Mouse (Mus musculus) embryonic fibroblast, embryonic 13.5 days (primary cell): Measurements from ENCODE around the gene Gfi1. TPM values are rescaled to one million over a fixed set of nuclear protein-coding genes. Genes with fewer than 3 reads are reported as not detected.

ENCODE experiments used
- H3K27ac ChIP-seq: 2 replicates; pipeline ENCODE4 v1.5.1; 2012; ENCODE audit warnings: low read length, control low read depth, inconsistent platforms; ENCODE audit not compliant: insufficient read depth
- H3K4me1 ChIP-seq: 2 replicates; pipeline ENCODE4 v1.6.1; 2011; ENCODE audit warnings: low read length; ENCODE audit not compliant: control insufficient read depth, insufficient read depth
- H3K4me3 ChIP-seq: 2 replicates; pipeline ENCODE4 v1.5.1; 2011; ENCODE audit warnings: mild to moderate bottlenecking, control low read depth, low read length; ENCODE audit not compliant: insufficient read depth
- CTCF ChIP-seq: IDR thresholded peaks from 2 replicates; pipeline ENCODE4 v1.5.1; 2011; ENCODE audit warnings: mild to moderate bottlenecking, control low read depth, low read length, moderate library complexity, borderline replicate concordance; ENCODE audit not compliant: insufficient read depth
- POLR2A ChIP-seq: IDR thresholded peaks from 2 replicates; pipeline ENCODE4 v1.6.1; 2011; ENCODE audit warnings: low read depth, mild to moderate bottlenecking, control low read depth, low read length, moderate library complexity
- polyA plus RNA-seq: library from polyadenylated mRNA; stranded (reverse); fragments of >200 nt; gene quantifications from 2 replicates; pipeline ENCODE4 v1.2.4, GENCODE M21; 2011; ENCODE audit warnings: low read depth; ENCODE audit not compliant: missing spikeins, insufficient read length

Gene Gfi1
- polyA plus RNA-seq, 1 experiment: not detected

DNA sequence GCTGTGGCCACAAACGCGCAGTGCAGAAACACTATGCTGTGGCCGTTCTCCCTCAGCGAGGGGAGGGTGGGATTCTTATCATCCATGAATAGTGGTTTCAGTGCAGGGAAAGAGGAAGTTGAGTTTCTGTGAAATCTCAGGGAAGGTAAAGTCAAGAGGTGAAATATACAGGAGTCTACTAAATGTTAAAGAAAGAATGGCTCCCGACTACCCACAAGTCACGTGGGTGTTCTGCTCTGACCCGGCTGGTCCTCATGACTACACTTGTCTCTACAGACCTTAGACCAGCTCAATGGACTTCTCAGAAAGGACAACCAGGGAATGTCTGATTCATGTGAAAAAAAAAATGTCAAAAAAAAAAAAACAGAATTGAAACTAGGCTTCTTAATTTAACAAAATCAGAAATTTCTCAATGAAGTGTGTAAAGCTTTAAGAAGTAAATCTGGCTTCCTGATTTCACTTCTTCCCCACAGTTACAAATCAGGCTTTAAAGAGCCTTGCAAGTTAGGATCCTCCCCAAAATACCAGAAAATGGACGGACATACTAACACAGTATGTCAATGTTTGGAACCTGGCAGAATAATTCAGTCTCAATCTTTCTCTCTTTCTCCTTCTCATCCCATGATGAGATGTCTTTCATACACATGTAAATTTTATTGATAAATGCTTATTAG lies 17.6 kb downstream of the Gfi1 start:
- TF ChIP-seq CTCF: no peak
- TF ChIP-seq POLR2A: no peak
- Histone ChIP-seq H3K27ac (no peak overlapping the region), H3K4me3 (no peak overlapping the region), H3K4me1 (no peaks in the 10 kb centered on the region)

DNA sequence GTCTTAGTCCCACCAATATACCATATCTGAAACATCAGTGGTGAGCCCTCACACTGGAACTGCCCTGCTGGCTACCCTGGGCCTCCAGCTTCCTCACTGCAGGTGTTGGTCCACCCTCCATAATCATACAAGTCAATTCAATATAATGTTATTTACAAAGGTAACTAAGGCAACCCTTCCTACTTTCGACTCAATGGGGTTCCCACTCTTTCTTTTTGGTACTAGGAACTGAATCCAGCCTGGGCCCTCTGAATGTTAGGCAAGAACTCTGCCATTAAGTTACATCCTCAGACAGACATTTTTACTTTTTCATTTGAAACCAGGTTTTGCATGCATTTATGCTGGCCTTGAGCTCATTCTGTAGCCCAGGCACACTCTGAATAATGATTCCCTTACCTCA lies 19.6 kb downstream of the Gfi1 start:
- TF ChIP-seq POLR2A (no peak), CTCF (no peak)
- Histone ChIP-seq H3K4me3 (no peak overlapping the region), H3K27ac (no peak overlapping the region), H3K4me1 (no peaks in the 10 kb centered on the region)

DNA sequence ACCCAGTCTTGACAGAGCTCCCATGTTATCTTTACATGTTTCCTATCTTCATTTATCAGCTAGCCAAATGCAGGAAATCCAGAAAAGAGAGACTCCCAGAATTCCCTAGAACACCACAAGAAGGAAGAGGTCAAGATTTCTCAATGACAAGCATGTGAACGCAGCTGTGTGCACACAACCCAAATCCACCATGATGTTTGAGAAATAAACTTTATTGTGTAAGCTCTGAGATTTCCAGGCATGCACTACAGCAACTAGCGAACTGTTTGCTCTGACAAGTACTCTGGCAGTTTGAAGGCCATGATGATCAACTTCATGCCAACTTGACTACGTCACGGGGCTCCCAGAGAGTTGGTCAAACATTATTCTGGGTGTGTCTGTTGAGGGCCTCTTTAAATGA lies 20.1 kb downstream of the Gfi1 start:
- H3K4me3 ChIP-seq: no peak overlapping the region
- H3K4me1 ChIP-seq: no peaks in the 10 kb centered on the region
- no peak overlapping the region for H3K27ac ChIP-seq
- TF ChIP-seq CTCF: no peak
- no peak for TF ChIP-seq POLR2A

DNA sequence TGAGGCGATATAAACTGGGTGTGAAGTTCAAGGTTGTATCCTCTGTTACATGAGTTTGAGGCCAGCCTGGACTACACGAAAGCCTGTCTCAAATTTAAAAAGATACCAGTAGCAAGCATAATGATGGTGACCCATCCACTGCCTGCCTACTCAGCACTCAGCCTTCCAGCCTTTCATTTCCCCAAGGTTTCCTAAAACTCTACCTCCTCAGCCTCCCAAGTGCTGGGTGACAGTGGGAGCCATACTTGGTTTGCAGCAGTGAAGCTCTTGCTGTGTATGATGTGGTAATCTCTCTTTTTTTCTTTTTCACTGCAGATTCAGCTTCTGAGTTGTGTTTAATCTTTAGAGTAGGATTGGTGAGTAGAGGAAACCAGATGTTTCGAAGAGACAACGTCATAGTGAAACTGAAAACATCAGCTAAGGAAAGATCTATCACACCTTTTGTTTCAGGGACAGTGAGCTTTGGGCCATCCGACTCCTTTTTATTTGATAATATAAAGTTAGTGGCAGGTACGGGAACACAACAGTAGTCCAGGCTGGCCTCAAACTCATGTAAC lies 22.6 kb downstream of the Gfi1 start:
- Histone ChIP-seq H3K27ac (no peak overlapping the region), H3K4me3 (no peak overlapping the region), H3K4me1 (no peaks in the 10 kb centered on the region)
- no peak for TF ChIP-seq CTCF
- TF ChIP-seq POLR2A: no peak

DNA sequence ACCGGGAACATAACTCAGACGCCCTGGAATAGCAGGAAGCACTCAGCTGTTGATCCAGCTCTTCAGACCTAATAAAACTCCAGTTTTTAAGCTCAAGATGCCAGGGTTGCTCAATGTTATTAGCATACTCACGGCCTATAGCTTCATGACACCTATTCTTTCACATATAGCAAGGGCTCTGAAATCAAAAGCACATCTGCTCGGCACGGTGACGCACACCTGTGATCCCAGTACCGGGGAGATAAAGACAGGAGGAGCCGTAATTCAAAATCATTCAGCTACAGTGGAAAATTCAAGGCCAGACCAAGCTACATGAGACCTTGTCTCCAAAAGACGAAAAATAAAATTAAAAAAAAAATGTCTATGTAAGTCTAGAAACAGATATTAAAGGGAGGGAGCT lies 24.2 kb downstream of the Gfi1 start:
- TF ChIP-seq CTCF (no peak), POLR2A (no peak)
- Histone ChIP-seq H3K4me3 (no peak overlapping the region), H3K27ac (no peak overlapping the region), H3K4me1 (no peaks in the 10 kb centered on the region)

DNA sequence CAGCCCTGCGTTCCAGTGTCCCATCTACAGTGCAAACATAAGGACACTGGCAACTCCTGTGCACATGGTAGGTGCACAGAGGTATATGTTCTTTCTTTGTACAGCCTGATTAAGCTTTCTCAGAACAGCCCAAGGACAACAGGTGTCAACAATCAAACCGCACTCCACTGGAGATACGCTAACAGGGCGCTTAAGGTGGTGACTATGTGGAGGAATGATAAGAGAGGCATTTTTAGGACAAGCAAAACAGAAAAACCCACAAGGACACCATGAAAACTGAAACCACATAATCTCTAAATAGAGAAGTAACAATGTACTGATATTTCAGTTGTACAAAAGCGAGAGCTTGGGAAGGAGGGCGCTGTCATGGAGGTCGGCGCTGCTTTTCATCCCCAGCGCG lies 25.0 kb downstream of the Gfi1 start:
- H3K27ac ChIP-seq: no peak overlapping the region
- no peak for TF ChIP-seq POLR2A
- TF ChIP-seq CTCF: no peak

DNA sequence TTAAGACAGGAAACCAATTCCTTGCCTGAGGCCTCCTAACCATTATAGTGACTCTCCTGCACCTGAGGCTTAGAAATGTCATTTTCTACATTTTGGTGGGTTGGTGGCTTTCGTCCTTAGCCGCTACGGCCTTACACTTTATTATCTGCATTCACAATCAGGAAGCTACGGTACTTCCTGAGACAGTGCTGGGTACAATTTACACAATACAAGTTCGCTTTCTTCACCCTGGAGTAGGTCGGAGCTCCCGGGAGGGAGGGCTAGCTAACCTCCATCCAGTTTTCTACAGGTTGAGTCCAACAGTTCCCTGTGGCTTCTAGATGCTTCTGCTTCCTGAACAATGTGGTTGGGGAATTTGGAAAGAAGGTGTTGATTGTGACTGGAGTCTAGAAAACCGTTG lies 26.9 kb downstream of the Gfi1 start:
- Histone ChIP-seq H3K4me3 (no peak overlapping the region), H3K27ac (no peak overlapping the region), H3K4me1 (no peaks in the 10 kb centered on the region)
- TF ChIP-seq CTCF (no peak), POLR2A (no peak)

More for the DNA sequence above, 25.0 kb downstream of the Gfi1 start:
- Histone ChIP-seq H3K4me1 (no peaks in the 10 kb centered on the region), H3K4me3 (no peak overlapping the region)

DNA sequence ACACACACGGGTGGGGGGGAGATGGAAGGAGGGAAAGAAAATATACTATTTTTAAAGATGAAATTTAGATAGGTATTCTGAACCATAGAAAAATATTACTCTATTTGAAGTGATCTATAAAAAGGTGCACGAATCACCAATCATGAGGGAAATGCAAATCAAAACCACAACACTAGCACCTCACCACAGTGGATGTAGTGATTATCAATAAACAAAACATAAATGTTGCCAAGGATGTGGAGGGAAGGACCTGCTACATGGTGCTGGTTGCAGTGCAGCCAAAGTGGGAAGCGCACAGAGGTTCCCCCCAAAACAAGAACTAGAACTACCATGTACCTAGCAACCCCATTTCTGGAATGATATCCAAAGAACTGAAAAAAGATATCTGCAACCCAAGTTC lies 30.8 kb downstream of the Gfi1 start:
- H3K4me3 ChIP-seq: no peak overlapping the region
- no peak for TF ChIP-seq CTCF
- H3K4me1 ChIP-seq: no peaks in the 10 kb centered on the region
- no peak overlapping the region for H3K27ac ChIP-seq

DNA sequence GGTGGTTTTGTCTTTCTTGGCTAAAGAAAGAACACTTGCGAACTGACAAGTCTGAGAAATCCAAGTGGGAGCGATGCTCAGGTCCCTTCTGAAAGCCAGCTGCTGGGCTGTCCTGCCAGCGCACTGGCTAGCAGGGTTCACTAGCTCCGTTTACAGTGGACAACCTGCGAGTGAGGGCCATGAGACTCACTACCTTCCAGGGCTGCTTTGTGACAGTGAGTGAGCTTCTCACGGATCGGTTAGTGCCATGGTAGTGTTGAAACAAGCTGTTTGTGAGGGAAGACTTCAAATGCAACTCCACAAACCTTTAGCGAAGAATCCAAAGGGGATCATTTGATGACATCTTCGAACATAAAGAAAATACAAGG lies 37.4 kb downstream of the Gfi1 start:
- TF ChIP-seq CTCF (no peak), POLR2A (no peak)
- Histone ChIP-seq H3K4me1 (no peaks in the 10 kb centered on the region), H3K27ac (no peak overlapping the region), H3K4me3 (peak overlapping the region; percentile 38)

DNA sequence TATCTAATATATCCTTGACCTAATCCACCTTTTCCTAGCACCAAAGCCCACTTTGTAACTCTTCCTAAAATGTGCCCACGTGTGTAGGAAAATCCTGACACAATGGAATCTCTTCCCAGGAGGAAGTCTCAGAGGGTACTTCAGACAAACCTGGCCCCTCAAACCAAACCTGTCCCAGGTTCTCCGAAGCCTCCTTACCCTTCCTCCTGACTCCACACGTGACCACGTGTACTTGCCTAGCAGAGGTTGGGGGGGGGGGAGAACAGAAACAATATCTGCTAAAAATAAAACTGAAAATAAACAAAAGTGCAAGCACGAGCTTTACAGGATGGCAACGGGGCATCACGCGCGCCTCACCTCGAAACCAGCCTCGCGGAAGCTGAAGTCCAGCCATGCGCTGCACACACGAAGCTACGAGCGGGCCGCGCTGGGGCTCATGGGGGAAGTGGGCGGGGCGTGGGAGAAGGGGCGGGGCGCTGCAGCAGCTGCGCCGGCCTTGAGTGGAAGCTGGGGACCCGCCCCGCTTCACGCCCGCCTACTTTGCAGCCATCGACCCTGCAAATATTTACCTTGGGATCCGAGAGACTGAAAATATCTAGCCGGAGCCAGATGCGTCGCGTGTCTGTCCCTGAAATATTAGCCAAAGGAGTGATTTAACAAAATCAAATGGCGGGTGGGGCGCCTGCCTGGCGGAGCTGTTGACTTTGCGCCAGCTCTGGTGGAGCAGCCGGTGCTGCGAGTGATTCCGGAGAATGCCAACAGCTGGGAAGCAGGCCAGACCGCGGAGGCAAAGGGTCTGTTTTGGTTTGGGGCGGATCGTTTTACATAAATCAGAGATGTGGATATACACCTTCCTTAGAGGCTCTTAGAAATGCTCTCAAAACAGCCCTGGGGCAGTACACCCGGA lies 38.0 kb downstream of the Gfi1 start:
- Histone ChIP-seq H3K4me3 (peak overlapping the region; percentile 38), H3K4me1 (no peaks in the 10 kb centered on the region), H3K27ac (no peak overlapping the region)
- TF ChIP-seq POLR2A (no peak), CTCF (no peak)
